Mouse (Mus musculus) embryonic facial prominence, embryonic 14.5 days (tissue): ENCODE data around the gene Kcnk1. TPM values are rescaled to one million over a fixed set of nuclear protein-coding genes. Genes with fewer than 3 reads are reported as not detected.
A peak's percentile ranks its signal among the peaks of the same experiment; 100 is the strongest.

Source experiments
- ATAC-seq: fragments of 200-750 bp; cut with Nextera tagmentation; 2 replicates; pipeline ENCODE4 v1.8.0; 2017; ENCODE audit warnings: low read depth, moderate number of reproducible peaks, moderate TSS enrichment
- DNase-seq: peaks from one replicate; pipeline ENCODE4 v3.0.0-alpha.2; 2015; ENCODE audit warnings: low spot score
- H3K27ac ChIP-seq: fragments of 300-500 bp; sonication (generic); replicated peaks from 2 replicates; pipeline ENCODE4 v1.5.1; 2014; ENCODE audit warnings: low read depth, mild to moderate bottlenecking, low read length, moderate library complexity
- H3K27me3 ChIP-seq: fragments of 300-500 bp; sonication (generic); replicated peaks from 2 replicates; pipeline ENCODE4 v1.6.1; 2014; ENCODE audit warnings: low read length; ENCODE audit not compliant: control insufficient read depth, insufficient read depth
- H3K36me3 ChIP-seq: fragments of 300-500 bp; sonication (generic); 2 replicates; pipeline ENCODE4 v1.6.1; 2014; ENCODE audit warnings: low read length, mixed read lengths; ENCODE audit not compliant: control insufficient read depth, insufficient read depth
- H3K4me1 ChIP-seq: fragments of 300-500 bp; sonication (generic); 2 replicates; pipeline ENCODE4 v1.6.1; 2014; ENCODE audit warnings: antibody characterized with exemption, low read length; ENCODE audit not compliant: control insufficient read depth, insufficient read depth
- H3K4me2 ChIP-seq: fragments of 300-500 bp; sonication (generic); 2 replicates; pipeline ENCODE4 v1.6.1; 2014; ENCODE audit warnings: low read depth, mild to moderate bottlenecking, low read length, moderate library complexity, mixed read lengths
- H3K4me3 ChIP-seq: fragments of 300-500 bp; sonication (generic); 2 replicates; pipeline ENCODE4 v1.5.1; 2014; ENCODE audit warnings: low read depth, mild to moderate bottlenecking, low read length
- H3K9ac ChIP-seq: fragments of 300-500 bp; sonication (generic); 2 replicates; pipeline ENCODE4 v1.6.1; 2014; ENCODE audit warnings: low read depth, mild to moderate bottlenecking, low read length, moderate library complexity, mixed read lengths
- H3K9me3 ChIP-seq: fragments of 300-500 bp; sonication (generic); 2 replicates; pipeline ENCODE4 v1.6.1; 2016; ENCODE audit warnings: low read length; ENCODE audit not compliant: control insufficient read depth
- WGBS: fragments of 180-500 bp; shearing (Covaris S2); extraction: QIAGEN DNeasy Blood & Tissue Kit; methylation state at CpG from one replicate; pipeline ENCODE4 v1.1.7; 2014; 5-methylcytosine and 5-hydroxymethylcytosine counted together
- polyA plus RNA-seq: library from polyadenylated mRNA; unstranded; fragments of >200 nt; fragmentation: Nextera tagmentation; extraction: Ambion mirVana; gene quantifications from 2 replicates; pipeline ENCODE4 v1.2.1, GENCODE M21; 2014

The Kcnk1 gene
- polyA plus RNA-seq, 1 experiment from 2014 or later: 25.1 TPM

DNA sequence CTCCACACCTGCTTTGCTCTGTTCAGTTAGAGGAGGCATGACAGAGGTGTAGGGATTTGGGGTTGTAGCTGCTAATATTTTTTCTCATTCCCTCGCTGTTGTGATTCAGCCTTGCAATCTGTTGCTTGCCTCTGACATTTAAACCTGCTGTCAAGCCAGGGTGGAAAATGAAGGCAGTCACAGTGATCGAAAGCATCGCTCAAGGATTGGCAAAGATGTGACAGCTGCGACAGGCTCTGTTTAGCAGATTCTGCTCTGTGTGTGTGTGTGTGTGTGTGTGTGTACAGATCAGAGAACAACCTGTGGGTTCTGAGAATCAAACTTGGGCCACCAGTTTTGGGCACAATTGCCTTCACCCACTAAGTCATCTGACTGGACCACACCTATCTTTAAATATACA, 50.8 kb downstream of the Kcnk1 start:
- Histone ChIP-seq H3K4me2 (no peak overlapping the region), H3K4me3 (no peak overlapping the region), H3K9me3 (no peaks in the 10 kb centered on the region), H3K27ac (no peak overlapping the region), H3K36me3 (no peaks in the 10 kb centered on the region), H3K9ac (no peak overlapping the region), H3K4me1 (no peaks in the 10 kb centered on the region), H3K27me3 (no peaks in the 10 kb centered on the region)
- no peak for ATAC-seq
- no peak for DNase-seq
- WGBS: 76% methylated on average over 4 of the region's 4 CpGs

DNA sequence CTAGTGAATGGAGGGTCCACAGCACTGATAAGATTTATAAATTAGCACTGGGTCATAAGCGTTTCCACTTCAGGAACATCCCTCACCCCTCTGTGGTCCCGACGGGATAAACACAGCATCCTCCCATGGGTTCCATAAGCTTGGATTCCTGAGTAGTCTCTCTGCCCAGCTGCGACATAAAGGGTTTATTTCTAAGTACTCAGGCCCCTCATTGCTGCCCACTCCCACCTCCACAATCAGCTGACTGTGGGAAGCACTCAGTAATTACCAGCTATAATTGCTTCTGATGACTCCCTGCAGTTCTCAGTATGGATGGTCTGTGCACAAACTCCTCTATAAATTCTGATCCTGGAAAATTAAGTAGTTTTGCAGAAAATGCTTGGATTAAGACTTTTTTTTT, 58.9 kb downstream of the Kcnk1 start:
- Histone ChIP-seq H3K9ac (no peak overlapping the region), H3K36me3 (no peaks in the 10 kb centered on the region), H3K4me1 (no peaks in the 10 kb centered on the region), H3K4me3 (no peak overlapping the region), H3K4me2 (no peak overlapping the region), H3K27ac (no peak overlapping the region), H3K27me3 (no peaks in the 10 kb centered on the region), H3K9me3 (no peaks in the 10 kb centered on the region)
- 67% methylated on average over 4 of the region's 4 CpGs for WGBS
- DNase-seq: no peak
- no peak for ATAC-seq

DNA sequence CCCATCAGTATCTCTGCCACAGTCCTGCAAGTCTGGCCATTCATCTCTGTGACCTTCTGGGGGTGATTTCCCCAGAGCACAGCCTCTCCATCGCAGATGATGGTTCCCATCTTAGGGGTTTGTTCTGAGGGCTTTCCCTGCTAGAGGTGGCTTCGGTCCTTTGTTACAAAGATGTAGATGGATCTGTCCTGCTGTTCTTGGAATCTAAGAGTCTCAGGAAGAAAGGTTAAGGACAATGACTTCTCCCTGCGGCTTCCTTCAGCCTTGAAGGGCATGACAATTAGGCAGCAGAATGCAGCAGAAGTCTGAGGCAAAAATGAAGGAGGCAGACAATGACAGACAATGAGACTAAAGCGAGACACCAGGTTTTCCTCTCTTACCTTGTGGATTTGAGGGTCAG, 63.9 kb downstream of the Kcnk1 start:
- DNase-seq: no peak
- Histone ChIP-seq H3K4me3 (no peak overlapping the region), H3K9ac (no peak overlapping the region), H3K9me3 (no peaks in the 10 kb centered on the region), H3K27ac (no peak overlapping the region), H3K4me2 (no peak overlapping the region), H3K4me1 (no peaks in the 10 kb centered on the region), H3K36me3 (no peaks in the 10 kb centered on the region), H3K27me3 (no peaks in the 10 kb centered on the region)
- no peak for ATAC-seq
- WGBS: 81% methylated on average over 4 of the region's 4 CpGs

DNA sequence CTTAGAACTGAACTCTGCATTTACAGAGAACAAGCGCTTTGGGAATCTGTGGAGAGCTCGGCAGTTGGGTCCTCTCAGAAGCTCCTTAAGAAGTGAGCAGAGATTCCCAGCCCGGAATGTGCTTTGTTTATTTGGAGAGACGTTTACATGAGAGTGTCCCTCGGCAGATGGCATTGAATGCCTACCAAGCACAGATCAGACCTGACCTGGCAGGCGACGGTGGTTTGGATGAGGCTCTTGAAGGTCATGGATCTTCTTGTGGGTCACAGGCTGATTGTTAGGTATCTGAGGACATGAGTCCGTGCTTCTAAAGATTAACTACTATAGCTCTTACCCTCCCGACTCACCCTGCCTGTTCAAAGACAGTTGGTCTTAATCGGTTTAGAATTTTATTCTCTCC, 67.9 kb downstream of the Kcnk1 start:
- DNase-seq: no peak
- ATAC-seq: no peak
- H3K27ac ChIP-seq: no peak overlapping the region

DNA sequence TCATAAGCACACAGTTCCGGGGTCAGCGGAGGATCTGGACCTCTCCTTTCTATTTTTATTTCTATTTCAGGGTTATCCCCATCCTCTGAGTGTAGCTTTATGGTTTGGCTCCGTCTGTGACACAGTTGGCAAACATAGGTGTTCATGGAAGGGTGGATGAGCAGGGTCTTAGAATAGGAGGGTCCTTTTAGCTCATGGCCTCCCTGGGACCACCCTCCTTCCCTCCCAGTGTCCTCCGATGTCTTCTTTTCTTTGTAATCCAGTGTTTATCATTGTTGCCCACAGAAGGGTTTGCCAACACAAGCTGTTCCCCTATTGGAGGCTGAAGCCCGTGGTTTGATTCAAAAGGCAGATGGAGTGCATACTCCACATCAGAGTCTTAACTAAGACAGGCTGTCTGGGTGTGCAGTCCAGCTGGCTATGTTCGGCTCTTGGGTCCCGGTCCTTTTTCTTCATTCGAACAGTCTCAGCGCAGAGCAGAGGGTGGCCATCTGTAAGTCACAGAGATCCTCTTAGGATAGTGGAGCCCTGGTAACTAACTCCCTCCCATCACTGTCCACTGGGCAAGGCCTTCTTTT, 69.0 kb downstream of the Kcnk1 start:
- H3K4me2 ChIP-seq: no peak overlapping the region
- no peak overlapping the region for H3K4me3 ChIP-seq
- no peaks in the 10 kb centered on the region for H3K9me3 ChIP-seq
- H3K9ac ChIP-seq: no peak overlapping the region
- H3K27me3 ChIP-seq: no peaks in the 10 kb centered on the region
- no peaks in the 10 kb centered on the region for H3K36me3 ChIP-seq
- no peak for DNase-seq
- ATAC-seq: no peak
- H3K4me1 ChIP-seq: 0 out of 2 replicates have a peak, but pooled peaks cover 3% of the 10 kb centered on the region
- H3K27ac ChIP-seq: no peak overlapping the region
- WGBS: 77% methylated on average over 9 of the region's 9 CpGs

More for the DNA sequence above, 67.9 kb downstream of the Kcnk1 start:
- H3K4me3 ChIP-seq: no peak overlapping the region
- 79% methylated on average over 10 of the region's 10 CpGs for WGBS
- no peaks in the 10 kb centered on the region for H3K9me3 ChIP-seq
- H3K27me3 ChIP-seq: no peaks in the 10 kb centered on the region
- H3K4me2 ChIP-seq: no peak overlapping the region
- no peaks in the 10 kb centered on the region for H3K36me3 ChIP-seq
- no peak overlapping the region for H3K9ac ChIP-seq
- H3K4me1 ChIP-seq: 0 out of 2 replicates have a peak, but pooled peaks cover 3% of the 10 kb centered on the region

DNA sequence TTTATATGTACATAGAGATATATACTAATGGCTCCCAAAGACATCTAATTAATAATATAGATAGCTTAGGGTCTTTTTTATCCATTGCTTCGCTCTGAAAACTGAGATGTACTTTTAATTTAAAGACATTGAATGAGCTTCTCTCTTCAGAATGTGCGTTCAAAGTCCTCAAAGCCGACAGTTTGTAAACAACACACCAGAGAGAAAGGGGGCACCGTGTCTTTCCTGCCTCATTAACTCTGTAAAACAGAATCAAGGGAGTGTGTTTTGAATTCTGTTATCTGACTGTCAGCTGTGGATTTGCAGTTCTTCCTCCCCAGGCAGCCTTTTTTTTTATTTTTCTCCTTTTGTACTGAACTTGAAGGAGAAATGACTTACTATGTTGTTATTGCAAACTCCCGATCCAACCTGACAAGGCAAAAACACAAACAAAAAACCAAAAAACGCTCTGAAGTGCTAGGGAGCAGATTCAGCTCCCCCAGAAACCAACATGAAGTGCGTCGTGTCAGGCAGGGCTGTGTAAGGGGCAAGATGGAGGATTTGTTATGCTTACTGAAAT, 69.7 kb downstream of the Kcnk1 start:
- DNase-seq: no peak
- Histone ChIP-seq H3K27me3 (no peaks in the 10 kb centered on the region), H3K9me3 (no peaks in the 10 kb centered on the region), H3K9ac (no peak overlapping the region), H3K4me2 (no peak overlapping the region), H3K4me1 (0 out of 2 replicates have a peak, but pooled peaks cover 3% of the 10 kb centered on the region), H3K27ac (no peak overlapping the region), H3K4me3 (no peak overlapping the region), H3K36me3 (no peaks in the 10 kb centered on the region)
- 61% methylated on average over 8 of the region's 8 CpGs for WGBS
- no peak for ATAC-seq

DNA sequence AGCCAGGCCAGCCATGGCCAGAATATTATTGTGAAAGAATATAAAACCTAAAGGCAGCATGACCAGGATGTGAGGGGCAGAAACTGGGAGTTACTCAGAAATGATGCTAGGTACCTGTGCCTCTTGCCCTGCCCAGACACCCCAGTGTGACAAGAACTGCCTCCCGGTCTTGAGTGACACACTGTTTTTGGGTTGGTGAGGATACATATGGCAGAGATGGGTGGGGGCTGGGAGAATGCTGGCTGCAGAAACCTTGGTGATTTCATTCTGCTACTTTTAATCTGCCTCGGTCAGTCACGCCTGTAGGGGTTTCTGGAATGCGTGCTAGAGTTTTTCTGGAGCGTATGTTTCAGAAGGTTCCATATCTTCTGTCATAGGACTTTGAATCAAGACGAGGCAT, 72.3 kb downstream of the Kcnk1 start:
- ATAC-seq (no peak), DNase-seq (peak; percentile 30)
- Histone ChIP-seq H3K27ac (no peak overlapping the region), H3K4me3 (no peak overlapping the region), H3K36me3 (no peaks in the 10 kb centered on the region), H3K4me2 (no peak overlapping the region), H3K27me3 (no peaks in the 10 kb centered on the region), H3K9me3 (no peaks in the 10 kb centered on the region), H3K9ac (no peak overlapping the region), H3K4me1 (0 out of 2 replicates have a peak, but pooled peaks cover 3% of the 10 kb centered on the region)
- WGBS: 40% methylated on average over 6 of the region's 6 CpGs

DNA sequence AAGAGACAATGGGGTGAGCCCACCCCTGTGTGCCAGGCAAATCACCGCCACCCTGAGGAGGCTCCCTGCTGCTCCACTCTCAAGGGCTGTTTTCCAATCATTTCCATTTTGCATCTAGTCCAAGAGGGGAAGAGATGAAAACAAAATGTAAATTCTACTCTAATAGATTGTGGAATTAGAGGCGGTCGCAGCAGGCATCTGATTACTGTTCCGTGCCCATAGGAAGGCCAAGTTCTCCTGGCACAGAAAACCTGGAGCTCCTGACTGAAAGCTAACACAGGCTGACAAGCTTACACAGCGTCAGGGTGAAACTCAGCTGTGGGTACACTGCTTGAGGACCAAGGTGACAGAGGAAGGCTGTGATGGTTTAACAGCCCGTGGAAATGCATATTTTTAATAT, 73.2 kb downstream of the Kcnk1 start:
- Histone ChIP-seq H3K4me3 (no peak overlapping the region), H3K4me1 (peaks cover 9% of the 10 kb centered on the region; the same call in 1 of the 2 replicates), H3K9me3 (no peaks in the 10 kb centered on the region), H3K27ac (no peak overlapping the region), H3K9ac (no peak overlapping the region), H3K36me3 (no peaks in the 10 kb centered on the region), H3K4me2 (no peak overlapping the region), H3K27me3 (no peaks in the 10 kb centered on the region)
- no peak for ATAC-seq
- DNase-seq: no peak
- WGBS: 69% methylated on average over 6 of the region's 6 CpGs

DNA sequence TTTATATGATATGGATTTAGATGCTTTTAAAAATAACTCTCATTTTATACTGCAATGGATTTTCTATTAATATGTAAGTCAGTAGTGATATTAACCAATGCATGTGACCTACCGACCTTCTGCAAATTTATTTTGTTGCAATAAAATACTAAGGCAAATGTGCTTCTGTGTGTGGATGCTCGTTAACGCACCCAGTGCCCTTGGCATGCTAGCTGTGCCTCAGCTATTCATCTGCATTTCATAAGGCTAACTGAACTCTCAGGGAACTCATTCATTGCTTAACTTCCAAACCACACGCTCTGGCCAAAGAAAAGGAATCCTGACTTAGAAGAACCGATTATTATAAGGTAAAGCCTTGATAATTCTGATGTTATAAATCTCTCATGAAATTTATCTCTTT, 77.7 kb downstream of the Kcnk1 start:
- Histone ChIP-seq H3K4me1 (peaks cover 12% of the 10 kb centered on the region; the same call in 1 of the 2 replicates), H3K36me3 (no peaks in the 10 kb centered on the region), H3K9ac (no peak overlapping the region), H3K9me3 (no peaks in the 10 kb centered on the region), H3K4me2 (no peak overlapping the region; the same call in 1 of the 2 replicates), H3K4me3 (no peak overlapping the region), H3K27ac (no peak overlapping the region), H3K27me3 (no peaks in the 10 kb centered on the region)
- DNase-seq (no peak), ATAC-seq (no peak)
- WGBS: 55% methylated on average over 5 of the region's 5 CpGs
